Mouse (Mus musculus): ENCODE results near the gene Uchl3. TPM values are rescaled to one million over a fixed set of nuclear protein-coding genes. Genes with fewer than 3 reads are reported as not detected.

Uchl3 gene
- polyA plus RNA-seq, 1 experiment from 2014 or later = 187 TPM

- no peak overlapping the region for H3K27ac ChIP-seq
- H3K4me1 ChIP-seq = no peaks in the 10 kb centered on the region
- no peaks in the 10 kb centered on the region for H3K27me3 ChIP-seq (ENCODE audit: low read depth, poor library complexity, severe bottlenecking)
- DNase-seq (ENCODE audit: low spot score) = no peak
- H3K36me3 ChIP-seq = peaks cover 33% of the 10 kb centered on the region
- no peaks in the 10 kb centered on the region for H3K9me3 ChIP-seq (replicated peaks)
- H3K4me3 ChIP-seq = no peak overlapping the region
- 85% methylated on average over 2 of the region's 2 CpGs for WGBS
Measured at GRCm38 (mm10) chr14:101688406-101688805, 34.6 kb downstream of the Uchl3 start.

GRCm38 (mm10) chr14:101704479-101704878 lies 50.7 kb downstream of the Uchl3 start:
- Histone ChIP-seq H3K36me3 (no peaks in the 10 kb centered on the region), H3K4me1 (no peaks in the 10 kb centered on the region), H3K4me3 (no peak overlapping the region), H3K27ac (no peak overlapping the region), H3K27me3 (ENCODE audit: low read depth, poor library complexity, severe bottlenecking) (no peaks in the 10 kb centered on the region), H3K9me3 (replicated peaks) (no peaks in the 10 kb centered on the region)
- 85% methylated on average over 4 of the region's 4 CpGs for WGBS
- no peak for DNase-seq (ENCODE audit: low spot score)

DNA sequence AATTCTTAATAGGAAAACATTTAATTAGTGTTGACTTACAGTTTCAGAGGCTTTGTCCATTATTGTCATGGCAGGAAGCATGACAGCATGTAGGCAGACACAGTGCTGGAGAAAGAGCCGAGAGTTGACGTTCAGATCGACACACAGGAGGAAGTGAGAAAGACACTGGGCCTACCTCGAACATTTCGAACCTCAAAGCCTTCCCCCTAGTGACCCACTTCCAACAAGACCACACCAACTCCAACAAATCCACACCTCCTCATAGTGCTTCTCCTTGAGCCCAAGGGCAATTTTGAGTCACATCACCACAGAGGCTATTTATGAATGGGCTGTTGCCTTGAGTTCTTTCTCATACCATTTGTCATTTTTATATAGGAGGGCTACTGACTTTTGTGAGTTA lies 53.3 kb downstream of the Uchl3 start:
- DNase-seq (ENCODE audit: low spot score) = no peak
- Histone ChIP-seq H3K9me3 (replicated peaks) (no peaks in the 10 kb centered on the region), H3K4me1 (no peaks in the 10 kb centered on the region), H3K27ac (no peak overlapping the region), H3K36me3 (no peaks in the 10 kb centered on the region), H3K4me3 (no peak overlapping the region), H3K27me3 (ENCODE audit: low read depth, poor library complexity, severe bottlenecking) (no peaks in the 10 kb centered on the region)
- 88% methylated on average over 5 of the region's 5 CpGs for WGBS

DNA sequence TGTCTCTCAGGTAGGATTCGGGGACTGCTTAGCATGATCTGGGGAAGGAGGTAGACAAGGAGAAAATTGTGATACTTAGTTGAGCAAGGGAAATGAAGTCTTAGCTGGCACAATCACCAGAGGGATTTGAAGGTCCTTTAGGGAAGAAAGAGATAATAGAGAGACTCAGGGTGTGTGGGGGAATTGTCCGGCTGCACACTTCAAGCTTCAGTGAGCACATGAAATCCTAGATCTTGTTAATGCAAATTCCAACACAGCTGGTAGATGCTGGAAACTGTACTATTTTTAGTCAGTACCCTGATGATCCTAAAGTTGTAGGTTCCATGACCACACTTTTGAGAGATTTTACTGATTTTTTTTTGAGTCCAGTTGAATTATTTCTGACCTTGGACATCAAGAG lies 60.6 kb downstream of the Uchl3 start:
- no peak overlapping the region for H3K27ac ChIP-seq
- no peaks in the 10 kb centered on the region for H3K9me3 ChIP-seq (replicated peaks)
- no peak for DNase-seq (ENCODE audit: low spot score)
- no peak overlapping the region for H3K4me3 ChIP-seq
- no peaks in the 10 kb centered on the region for H3K4me1 ChIP-seq
- H3K27me3 ChIP-seq (ENCODE audit: low read depth, poor library complexity, severe bottlenecking) = no peaks in the 10 kb centered on the region
- 92% methylated on average over 2 of the region's 2 CpGs for WGBS
- no peaks in the 10 kb centered on the region for H3K36me3 ChIP-seq

- under 1% methylated on average over 51 of the region's 51 CpGs for WGBS
- Histone ChIP-seq H3K4me3 (peak within 1 kb of the TSS; percentile 63), H3K9me3 (replicated peaks) (no peaks in the 10 kb centered on the region), H3K27me3 (ENCODE audit: low read depth, poor library complexity, severe bottlenecking) (peaks cover 47% of the 10 kb centered on the region), H3K27ac (peak within 1 kb of the TSS; percentile 64), H3K36me3 (no peaks in the 10 kb centered on the region), H3K4me1 (peaks cover 20% of the 10 kb centered on the region)
- DNase-seq (ENCODE audit: low spot score) = peak; percentile 76
Measured at GRCm38 (mm10) chr14:101729237-101729971, 75.6 kb downstream of the Uchl3 start, which contains the start of the genes Gm9922 and Lmo7. TSS of gene Gm9922 (minus strand) at chr14:101729814. TSS of gene Lmo7 (plus strand) at chr14:101729957.

- DNase-seq (ENCODE audit: low spot score) = no peak
- Histone ChIP-seq H3K9me3 (replicated peaks) (no peaks in the 10 kb centered on the region), H3K4me3 (peak overlapping the region; percentile 63), H3K4me1 (peaks cover 20% of the 10 kb centered on the region), H3K27ac (peak overlapping the region; percentile 64; the same call in 1 of the 2 replicates), H3K36me3 (no peaks in the 10 kb centered on the region), H3K27me3 (ENCODE audit: low read depth, poor library complexity, severe bottlenecking) (peaks cover 47% of the 10 kb centered on the region)
- under 1% methylated on average over 28 of the region's 28 CpGs for WGBS
Measured at GRCm38 (mm10) chr14:101729972-101730692, 76.4 kb downstream of the Uchl3 start.

GRCm38 (mm10) chr14:101733542-101734303 lies 80.0 kb downstream of the Uchl3 start:
- Histone ChIP-seq H3K4me3 (no peak overlapping the region), H3K27ac (no peak overlapping the region), H3K4me1 (peaks cover 17% of the 10 kb centered on the region), H3K36me3 (no peaks in the 10 kb centered on the region), H3K27me3 (ENCODE audit: low read depth, poor library complexity, severe bottlenecking) (peaks cover 33% of the 10 kb centered on the region), H3K9me3 (replicated peaks) (no peaks in the 10 kb centered on the region)
- DNase-seq (ENCODE audit: low spot score) = no peak
- 35% methylated on average over 10 of the region's 10 CpGs for WGBS

DNA sequence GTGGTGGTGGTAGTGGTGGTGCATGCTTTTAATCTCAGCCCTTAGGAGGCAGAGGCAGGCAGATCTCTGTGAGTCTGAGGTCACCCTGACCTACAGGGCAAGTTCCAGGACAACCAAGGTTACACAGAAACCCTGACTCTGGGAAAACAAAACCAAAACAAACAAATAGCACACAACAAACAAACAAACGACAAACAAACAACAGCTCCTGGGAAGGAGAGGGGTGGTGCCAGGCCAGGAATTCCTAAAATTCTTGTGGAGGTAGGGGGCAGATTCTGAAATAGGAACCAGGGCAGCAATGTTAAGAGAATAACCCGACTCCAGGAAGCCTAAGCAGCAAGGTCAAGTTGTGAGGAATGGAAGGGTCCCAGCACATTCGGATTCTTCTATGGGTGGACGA lies 83.7 kb downstream of the Uchl3 start:
- no peak overlapping the region for H3K4me3 ChIP-seq
- no peak for DNase-seq (ENCODE audit: low spot score)
- 93% methylated on average over 4 of the region's 4 CpGs for WGBS
- H3K4me1 ChIP-seq = no peaks in the 10 kb centered on the region; the same call in 1 of the 2 replicates
- no peak overlapping the region for H3K27ac ChIP-seq
- no peaks in the 10 kb centered on the region for H3K9me3 ChIP-seq (replicated peaks)
- H3K27me3 ChIP-seq (ENCODE audit: low read depth, poor library complexity, severe bottlenecking) = no peaks in the 10 kb centered on the region
- no peaks in the 10 kb centered on the region for H3K36me3 ChIP-seq

Other genes starting within 250 kb of the Uchl3 start
- gene Tbc1d4, start 44.8 kb upstream of the Uchl3 start, polyA plus RNA-seq (2016; fragmentation: Nextera tagmentation; extraction: Ambion mirVana) = 10.4 and 10.5 TPM in 2 replicates
- gene Commd6, start 13.3 kb upstream of the Uchl3 start, polyA plus RNA-seq (2016; fragmentation: Nextera tagmentation; extraction: Ambion mirVana) = 92.1 and 96.1 TPM in 2 replicates
- 0.54 and 1.0 TPM in 2 replicates for gene Gm9922, start 75.8 kb downstream of the Uchl3 start, polyA plus RNA-seq (2016; fragmentation: Nextera tagmentation; extraction: Ambion mirVana)
- gene Lmo7, start 76.0 kb downstream of the Uchl3 start, polyA plus RNA-seq (2016; fragmentation: Nextera tagmentation; extraction: Ambion mirVana) = 4.1 and 4.8 TPM in 2 replicates